Mouse (Mus musculus) heart, adult 10 weeks (tissue): Measurements from ENCODE around the gene Ckb. TPM values are rescaled to one million over a fixed set of nuclear protein-coding genes. Genes with fewer than 3 reads are reported as not detected.

ENCODE experiments used
- polyA plus RNA-seq: library from polyadenylated mRNA; stranded (reverse); fragments of 350-450 nt; fragmentation: Illumina TruSeq; extraction: RNeasy Lipid Tissue Mini Kit (QIAGEN cat#74804); gene quantifications from one replicate; pipeline ENCODE4 v1.2.3, GENCODE M21; 2014; ENCODE audit warnings: low read depth, low replicate concordance

Ckb gene
- polyA plus RNA-seq = 55.9 TPM

DNA sequence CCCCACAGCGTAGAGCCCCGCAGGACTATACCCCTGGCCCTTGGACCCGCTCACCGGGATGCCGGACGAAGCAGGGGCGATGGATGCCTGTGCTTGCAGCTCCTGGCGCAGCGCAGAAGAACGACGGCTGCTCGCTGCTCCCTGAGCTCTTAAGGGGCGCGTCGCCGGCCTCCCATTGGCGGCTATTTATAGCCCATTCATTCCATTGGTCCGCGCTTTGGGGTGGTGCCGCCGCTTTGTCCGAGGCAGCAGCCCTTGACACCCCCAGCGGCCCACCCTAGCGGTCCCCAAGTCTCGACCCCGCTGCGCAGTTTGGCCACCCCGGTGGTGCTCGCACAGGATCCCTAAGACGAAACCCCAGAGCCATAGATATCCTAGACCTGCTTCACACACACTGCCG lies at the start of gene Ckb:
Gene Ckb, minus strand, starts transcription at position 163 of the 400 bp plus-strand sequence.

DNA sequence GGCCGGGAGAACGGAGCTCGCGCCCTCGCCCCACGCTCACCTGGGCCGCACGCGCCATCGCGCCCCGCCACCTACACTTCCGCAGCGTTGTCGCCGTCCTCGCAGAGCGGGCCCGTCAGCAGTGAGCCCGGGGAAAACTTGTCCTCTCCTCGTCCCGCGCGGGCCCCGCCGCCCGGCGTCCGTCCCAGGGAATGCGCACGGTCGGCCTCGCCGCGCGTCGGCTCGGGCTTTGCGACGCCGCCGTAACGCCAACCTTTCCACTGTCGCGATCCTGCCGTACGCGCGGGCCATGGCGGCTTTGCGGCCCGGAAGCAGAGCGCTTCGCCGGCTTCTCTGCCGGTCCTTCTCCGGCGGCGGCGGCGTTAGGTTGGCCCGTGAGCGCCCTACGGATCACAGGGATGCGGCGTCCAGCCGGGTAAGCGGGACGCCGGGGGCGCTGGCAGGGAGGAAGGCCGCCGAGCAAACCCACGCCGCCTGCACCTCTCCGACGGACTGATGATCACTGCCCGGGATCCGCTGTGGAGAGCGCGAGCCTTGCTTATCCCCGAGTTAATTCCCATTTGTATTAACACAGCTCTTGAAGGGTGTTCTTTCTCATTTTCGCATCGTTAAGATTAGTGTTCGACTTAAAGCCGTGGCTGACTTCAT lies 41.0 kb upstream of the Ckb start, which contains the start of the genes Bag5 and Apopt1:
Gene Bag5, minus strand, starts transcription at position 254 of the 648 bp plus-strand sequence.
Gene Apopt1, plus strand, starts transcription at position 258 of the 648 bp plus-strand sequence.

DNA sequence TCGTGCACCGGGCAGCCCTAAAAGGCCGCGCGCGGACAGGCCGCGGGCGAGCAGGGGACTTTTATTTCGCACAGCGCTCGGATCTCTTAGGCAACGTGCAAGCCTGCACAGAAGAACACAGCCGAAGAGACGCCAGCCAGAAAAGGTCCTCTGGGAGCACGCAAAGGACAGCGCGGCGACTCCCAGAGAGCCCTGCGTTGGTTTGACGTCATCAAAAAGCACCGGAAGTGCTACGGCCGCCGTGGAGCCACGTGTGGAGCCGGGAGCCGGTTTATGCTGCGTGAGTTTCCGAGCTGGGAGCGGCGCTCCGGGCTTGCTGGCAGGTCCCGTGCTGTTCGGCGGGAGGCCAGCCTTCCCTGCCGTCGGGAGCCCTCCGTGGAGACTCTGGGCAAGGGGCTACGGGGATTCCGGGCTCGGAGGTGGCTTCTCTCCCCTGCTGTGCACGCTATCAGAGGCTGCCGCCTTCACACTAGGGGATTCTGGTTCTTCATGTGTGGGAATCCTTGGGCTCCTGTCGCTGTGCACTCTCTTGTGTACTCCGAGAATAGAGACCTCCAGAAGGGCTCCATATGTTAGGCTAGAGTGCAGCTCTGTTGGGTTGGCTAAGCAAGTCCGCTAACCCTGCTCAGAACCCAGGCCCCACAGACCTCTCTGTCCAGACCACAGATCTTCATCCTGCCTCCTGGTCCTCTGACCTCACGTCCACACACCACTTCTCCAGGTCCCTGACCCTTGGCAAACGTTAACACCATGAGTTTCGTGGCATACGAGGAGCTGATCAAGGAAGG lies 5.9 kb upstream of the Ckb start, which contains the start of gene Trmt61a:
Gene Trmt61a, plus strand, starts transcription at position 224 of the 788 bp plus-strand sequence.

Other genes with a start within 250 kb of the Ckb start
- gene Tnfaip2, start 229.9 kb downstream of the Ckb start, polyA plus RNA-seq = 35.8 TPM
- gene Gm266, start 186.5 kb downstream of the Ckb start, polyA plus RNA-seq = 0.39 TPM
- 140 TPM for gene Eif5, start 134.3 kb downstream of the Ckb start, polyA plus RNA-seq
- gene Mark3, start 97.8 kb downstream of the Ckb start, polyA plus RNA-seq = 40.9 TPM
- 7.1 TPM for gene Trmt61a, start 5.8 kb upstream of the Ckb start, polyA plus RNA-seq
- gene Bag5, start 40.9 kb upstream of the Ckb start, polyA plus RNA-seq = 23.1 TPM
- gene Apopt1, start 40.9 kb upstream of the Ckb start, polyA plus RNA-seq = 49.1 TPM
- 112 TPM for gene Klc1, start 86.5 kb upstream of the Ckb start, polyA plus RNA-seq
- 0.94 TPM for gene Xrcc3, start 141.5 kb upstream of the Ckb start, polyA plus RNA-seq
- 67.7 TPM for gene Zfyve21, start 141.8 kb upstream of the Ckb start, polyA plus RNA-seq
- 16.1 TPM for gene Ppp1r13b, start 235.8 kb upstream of the Ckb start, polyA plus RNA-seq